Mouse (Mus musculus): ENCODE results near the gene Ildr2.

- no peak for TF ChIP-seq CTCF (IDR thresholded peaks at IDR 0.05; ENCODE audit: insufficient read depth, low read length)
- TF ChIP-seq POLR2A (IDR thresholded peaks at IDR 0.05; ENCODE audit: borderline replicate concordance, extremely low read depth, low read depth, low read length) = no peak
Measured at GRCm38 (mm10) chr1:166204171-166204570, 49.8 kb upstream of the Ildr2 start.
